In genomic region chr7:118252349-118252748, GRCm38 (mm10) we compare ENCODE assay signal across 9 mouse cellular contexts. TPM values are rescaled to one million over a fixed set of nuclear protein-coding genes. Genes with fewer than 3 reads are reported as not detected.
A peak's percentile ranks its signal among the peaks of the same experiment; 100 is the strongest.
DNase-seq lines count a peak whose midpoint lies in the region; ATAC-seq and TF ChIP-seq lines count a peak whose summit lies in the region.
"Had no signal": no experiment of that assay in that cellular context is flagged by ENCODE, and none has a peak within 500 bp of the region (broad histone marks: within the 10 kb centered on the region; RNA-seq: fewer than 3 reads in every experiment).

No protein-coding gene starts in this region.

- H3K36me3 ChIP-seq in intestine, embryonic 16.5 days (ENCODE audit: control insufficient read depth, insufficient read depth, low read length) = no peaks in the 10 kb centered on the region
- H3K36me3 ChIP-seq in small intestine, adult 2 months (ENCODE audit: control insufficient read depth, insufficient read depth, low read length) = no peaks in the 10 kb centered on the region
- H3K36me3 ChIP-seq in midbrain, postnatal 0 days (ENCODE audit: insufficient read depth, low read length) = no peaks in the 10 kb centered on the region

- intact Hi-C loops in left cerebral cortex, postnatal 25 days (cut with DNase I) = no loop called here

- H3K9ac ChIP-seq in intestine, embryonic 16.5 days (ENCODE audit: low read depth, low read length) = no peak overlapping the region
- H3K9ac ChIP-seq in midbrain, postnatal 0 days (replicated peaks; ENCODE audit: low read length, poor library complexity, severe bottlenecking) = no peak overlapping the region
- H3K9ac ChIP-seq: liver, embryonic 14.5 days had no signal

- no peaks in the 10 kb centered on the region for H3K27me3 ChIP-seq in intestine, embryonic 16.5 days (replicated peaks; ENCODE audit: control insufficient read depth, insufficient read depth, low read length)
- H3K27me3 ChIP-seq in small intestine, adult 2 months (ENCODE audit: control insufficient read depth, insufficient read depth, low read length) = no peaks in the 10 kb centered on the region
- H3K27me3 ChIP-seq in midbrain, postnatal 0 days (ENCODE audit: insufficient read depth, low read length) = no peaks in the 10 kb centered on the region

- TF ChIP-seq CTCF in small intestine, adult 2 months (IDR thresholded peaks at IDR 0.05; ENCODE audit: extremely low read depth, insufficient read length, insufficient replicate concordance, low read depth, low read length) = no peak
- no peak for TF ChIP-seq CTCF in midbrain, postnatal 0 days (IDR thresholded peaks at IDR 0.05)

- DNase-seq in 3134 (ENCODE audit: extremely low read depth, insufficient read length, low spot score) (peak; percentile 82), NIH3T3 (ENCODE audit: low read depth) (peak; percentile 86)
- peak; percentile 96 for DNase-seq in fibroblast of lung, adult 2 months (ENCODE audit: low read depth)
- no peak for DNase-seq in midbrain, postnatal 0 days (ENCODE audit: low spot score)
- no peak for DNase-seq in spleen, postnatal 36 days (ENCODE audit: low spot score in 2 of 2)
- no peak for DNase-seq in left cerebral cortex, postnatal 25 days (ENCODE audit: low spot score in 2 of 2)

- WGBS in intestine, embryonic 16.5 days = 17% methylated on average over 4 of the region's 4 CpGs
- WGBS in small intestine, adult 2 months = 10% methylated on average over 4 of the region's 4 CpGs
- WGBS in midbrain, postnatal 0 days = 46% methylated on average over 4 of the region's 4 CpGs

- no peak for TF ChIP-seq POLR2A in small intestine, adult 2 months (IDR thresholded peaks at IDR 0.05; ENCODE audit: low read depth, low read length)

- H3K4me1 ChIP-seq in intestine, embryonic 16.5 days (ENCODE audit: control insufficient read depth, insufficient read depth, low read length) = peaks cover 20% of the 10 kb centered on the region; the same call in 1 of the 2 replicates
- H3K4me1 ChIP-seq in small intestine, adult 2 months (ENCODE audit: control insufficient read depth, insufficient read depth, insufficient read length, low read length) = peaks cover 25% of the 10 kb centered on the region; the same call in 1 of the 2 replicates
- H3K4me1 ChIP-seq in midbrain, postnatal 0 days (ENCODE audit: insufficient read depth, low read length) = no peaks in the 10 kb centered on the region

- H3K4me2 ChIP-seq in intestine, embryonic 16.5 days (ENCODE audit: low read depth, low read length) = no peak overlapping the region
- H3K4me2 ChIP-seq in midbrain, postnatal 0 days (ENCODE audit: low read depth, low read length, poor library complexity, severe bottlenecking) = no peak overlapping the region

- H3K9me3 ChIP-seq in intestine, embryonic 16.5 days (ENCODE audit: control insufficient read depth, low read length) = no peaks in the 10 kb centered on the region
- no peaks in the 10 kb centered on the region for H3K9me3 ChIP-seq in midbrain, postnatal 0 days (ENCODE audit: low read length)

- H3K4me3 ChIP-seq in intestine, embryonic 16.5 days (ENCODE audit: low read length) = no peak overlapping the region
- no peak overlapping the region for H3K4me3 ChIP-seq in small intestine, adult 2 months (ENCODE audit: low read depth, low read length)
- H3K4me3 ChIP-seq in midbrain, postnatal 0 days (ENCODE audit: low read depth, low read length) = no peak overlapping the region

- peak; percentile 75 for ATAC-seq in intestine, embryonic 16.5 days
- ATAC-seq in midbrain, postnatal 0 days (ENCODE audit: low FRiP score) = no peak

- peak overlapping the region; percentile 64 for H3K27ac ChIP-seq in intestine, embryonic 16.5 days (ENCODE audit: low read length)
- peak overlapping the region; percentile 72 for H3K27ac ChIP-seq in small intestine, adult 2 months (ENCODE audit: insufficient read depth, low read depth, low read length)
- no peak overlapping the region for H3K27ac ChIP-seq in midbrain, postnatal 0 days (ENCODE audit: low read depth, low read length)
- H3K27ac ChIP-seq: liver, embryonic 14.5 days had no signal

RNA-seq across cellular contexts. Expression of gene Smg1, which starts 8.9 kb away (rescaled TPM):
- polyA plus RNA-seq in intestine, embryonic 16.5 days (2015; fragmentation: Nextera tagmentation; extraction: Ambion mirVana) = 10.1 and 10.8 TPM in 2 replicates
- 20.1 and 38.3 TPM in 2 replicates for polyA plus RNA-seq in small intestine, adult 2 months (2012; rRNA removed)
- total RNA-seq in midbrain, postnatal 0 days (2014; rRNA removed) = 44.1 and 62.9 TPM in 2 replicates
- 11.4 and 16.0 TPM in 2 replicates for polyA plus RNA-seq in midbrain, postnatal 0 days (2015; fragmentation: Nextera tagmentation; extraction: Ambion mirVana)
- total RNA-seq in left cerebral cortex, postnatal 25 days (2021) = 10 to 100 TPM; 75.0 to 76.8 TPM

Comparison
In these comparisons a context has a peak if more than half of its experiments do, and no peak if none do; other contexts are left out.
1. DNase-seq: peak in 3134 (single experiment), NIH3T3 (single experiment) and fibroblast of lung, adult 2 months (single experiment); none in midbrain, postnatal 0 days (single experiment), spleen, postnatal 36 days (0 of 2) and left cerebral cortex, postnatal 25 days (0 of 2).